Mouse (Mus musculus): ENCODE data around the gene Ugt1a2. TPM values are rescaled to one million over a fixed set of nuclear protein-coding genes. Genes with fewer than 3 reads are reported as not detected.

Ugt1a2 gene
- polyA plus RNA-seq, 1 experiment: not detected

DNA sequence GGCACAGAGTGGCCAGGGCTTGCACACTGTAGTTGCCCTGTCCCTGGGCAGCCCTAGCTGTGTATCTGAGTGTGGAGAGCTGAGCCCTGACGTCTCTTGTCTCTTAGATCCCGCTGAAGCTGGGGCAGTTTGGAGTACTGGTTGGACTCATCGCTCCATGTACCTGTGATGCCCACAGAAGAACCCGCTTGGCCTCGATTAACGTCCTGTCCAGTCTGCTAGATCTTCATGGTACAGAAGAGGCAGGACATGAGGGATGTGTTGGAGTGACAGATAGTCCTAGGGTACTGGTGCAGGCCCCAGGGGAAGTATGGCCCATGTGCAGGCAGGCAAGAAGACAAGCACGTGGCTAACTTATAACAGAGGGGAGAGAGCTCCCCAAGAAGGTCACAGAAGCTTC, 49.2 kb downstream of the Ugt1a2 start:
- H3K4me1 ChIP-seq (ENCODE audit: control insufficient read depth): no peaks in the 10 kb centered on the region
- H3K27me3 ChIP-seq (ENCODE audit: control insufficient read depth): peaks cover 2% of the 10 kb centered on the region; the same call in 1 of the 2 replicates
- H3K9me3 ChIP-seq (ENCODE audit: control insufficient read depth, low read length): peaks cover 65% of the 10 kb centered on the region
- no peak overlapping the region for H3K4me3 ChIP-seq (replicated peaks)
- TF ChIP-seq GATA1 (IDR thresholded peaks at IDR 0.05; ENCODE audit: low read length) (no peak), TAL1 (IDR thresholded peaks at IDR 0.05; ENCODE audit: low read length) (no peak)
- no peaks in the 10 kb centered on the region for H3K36me3 ChIP-seq (ENCODE audit: control insufficient read depth)

DNA sequence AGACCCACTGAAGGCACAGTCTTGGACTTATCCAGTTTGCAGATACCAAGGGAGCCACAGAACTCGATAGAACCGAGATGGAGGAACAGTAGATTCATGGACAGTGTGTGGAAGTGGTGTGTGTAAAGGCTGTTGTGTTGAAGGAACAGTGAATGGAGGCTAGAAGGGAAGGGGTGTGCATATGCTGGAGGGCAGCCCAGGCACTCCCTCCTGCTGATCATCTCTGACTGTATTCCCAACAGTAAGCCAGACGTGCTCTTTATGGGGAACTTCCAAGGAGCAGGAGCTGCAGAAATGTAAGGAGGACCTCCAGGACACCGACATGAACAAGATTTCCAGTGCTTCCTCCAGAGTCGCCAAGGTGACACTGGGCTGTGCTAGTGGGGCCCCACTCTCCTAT, 49.6 kb downstream of the Ugt1a2 start:
- TF ChIP-seq TAL1 (IDR thresholded peaks at IDR 0.05; ENCODE audit: low read length) (no peak), GATA1 (IDR thresholded peaks at IDR 0.05; ENCODE audit: low read length) (no peak)
- Histone ChIP-seq H3K27me3 (ENCODE audit: control insufficient read depth) (peaks cover 2% of the 10 kb centered on the region; the same call in 1 of the 2 replicates), H3K9me3 (ENCODE audit: control insufficient read depth, low read length) (peaks cover 66% of the 10 kb centered on the region), H3K36me3 (ENCODE audit: control insufficient read depth) (no peaks in the 10 kb centered on the region), H3K4me1 (ENCODE audit: control insufficient read depth) (no peaks in the 10 kb centered on the region), H3K4me3 (replicated peaks) (no peak overlapping the region)

GRCm38 (mm10) chr1:88253106-88253505, 52.7 kb downstream of the Ugt1a2 start:
- H3K27me3 ChIP-seq (ENCODE audit: control insufficient read depth): 0 out of 2 replicates have a peak, but pooled peaks cover 2% of the 10 kb centered on the region
- TF ChIP-seq TAL1 (IDR thresholded peaks at IDR 0.05; ENCODE audit: low read length): no peak
- peaks cover 60% of the 10 kb centered on the region for H3K9me3 ChIP-seq (ENCODE audit: control insufficient read depth, low read length)
- H3K4me1 ChIP-seq (ENCODE audit: control insufficient read depth): no peaks in the 10 kb centered on the region
- no peak overlapping the region for H3K4me3 ChIP-seq (replicated peaks)
- H3K36me3 ChIP-seq (ENCODE audit: control insufficient read depth): no peaks in the 10 kb centered on the region

GRCm38 (mm10) chr1:88253540-88253939, 53.1 kb downstream of the Ugt1a2 start:
- no peak overlapping the region for H3K4me3 ChIP-seq (replicated peaks)
- 0 out of 2 replicates have a peak, but pooled peaks cover 2% of the 10 kb centered on the region for H3K27me3 ChIP-seq (ENCODE audit: control insufficient read depth)
- no peaks in the 10 kb centered on the region for H3K4me1 ChIP-seq (ENCODE audit: control insufficient read depth)
- H3K36me3 ChIP-seq (ENCODE audit: control insufficient read depth): no peaks in the 10 kb centered on the region
- TF ChIP-seq GATA1 (IDR thresholded peaks at IDR 0.05; ENCODE audit: low read length) (no peak), TAL1 (IDR thresholded peaks at IDR 0.05; ENCODE audit: low read length) (no peak)
- peaks cover 55% of the 10 kb centered on the region for H3K9me3 ChIP-seq (ENCODE audit: control insufficient read depth, low read length)

DNA sequence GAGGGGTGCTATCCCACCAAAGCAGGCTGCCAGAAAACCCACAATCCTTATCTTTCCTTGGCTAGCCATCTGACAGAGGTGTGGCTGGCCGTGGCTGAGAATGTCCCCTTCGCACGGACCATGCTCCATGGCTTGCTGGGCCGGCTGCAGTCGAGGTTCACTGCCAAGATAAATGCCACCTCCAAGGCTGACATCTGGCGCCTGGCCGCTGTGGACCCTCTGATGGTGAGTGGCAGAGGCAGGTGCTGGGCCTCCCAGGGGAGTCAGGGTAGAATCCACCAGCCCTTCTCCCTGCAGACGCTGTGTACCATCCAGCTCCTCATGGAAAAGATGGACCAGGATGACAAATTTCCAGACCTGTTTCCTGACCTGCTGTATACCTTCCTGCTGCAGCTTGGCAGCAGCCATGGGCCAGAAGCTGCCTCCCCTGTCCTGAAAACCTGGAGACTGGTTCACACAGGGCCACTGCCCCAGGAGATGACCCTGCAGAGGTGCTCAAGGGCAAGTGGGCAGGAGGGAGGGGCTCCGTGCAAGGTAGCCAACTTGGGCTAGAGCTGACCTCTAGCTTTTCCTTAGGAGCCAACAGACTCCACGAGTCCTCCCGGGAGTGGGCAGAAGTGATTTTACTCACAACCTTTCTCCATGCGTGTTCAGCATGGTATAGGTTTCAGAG, 54.5 kb downstream of the Ugt1a2 start:
- TF ChIP-seq TAL1 (IDR thresholded peaks at IDR 0.05; ENCODE audit: low read length): no peak
- no peak for TF ChIP-seq GATA1 (IDR thresholded peaks at IDR 0.05; ENCODE audit: low read length)
- Histone ChIP-seq H3K4me1 (ENCODE audit: control insufficient read depth) (peaks cover 7% of the 10 kb centered on the region), H3K27me3 (ENCODE audit: control insufficient read depth) (0 out of 2 replicates have a peak, but pooled peaks cover 2% of the 10 kb centered on the region), H3K4me3 (replicated peaks) (no peak overlapping the region), H3K36me3 (ENCODE audit: control insufficient read depth) (peaks cover 8% of the 10 kb centered on the region), H3K9me3 (ENCODE audit: control insufficient read depth, low read length) (peaks cover 42% of the 10 kb centered on the region)

GRCm38 (mm10) chr1:88255466-88255857, 55.1 kb downstream of the Ugt1a2 start:
- TF ChIP-seq GATA1 (IDR thresholded peaks at IDR 0.05; ENCODE audit: low read length) (no peak), TAL1 (IDR thresholded peaks at IDR 0.05; ENCODE audit: low read length) (no peak)
- Histone ChIP-seq H3K4me1 (ENCODE audit: control insufficient read depth) (peaks cover 9% of the 10 kb centered on the region), H3K36me3 (ENCODE audit: control insufficient read depth) (peaks cover 14% of the 10 kb centered on the region), H3K4me3 (replicated peaks) (no peak overlapping the region), H3K9me3 (ENCODE audit: control insufficient read depth, low read length) (peaks cover 37% of the 10 kb centered on the region), H3K27me3 (ENCODE audit: control insufficient read depth) (0 out of 2 replicates have a peak, but pooled peaks cover 2% of the 10 kb centered on the region)

GRCm38 (mm10) chr1:88255989-88256754, 55.8 kb downstream of the Ugt1a2 start:
- H3K27me3 ChIP-seq (ENCODE audit: control insufficient read depth): 0 out of 2 replicates have a peak, but pooled peaks cover 2% of the 10 kb centered on the region
- H3K4me1 ChIP-seq (ENCODE audit: control insufficient read depth): peaks cover 13% of the 10 kb centered on the region
- H3K36me3 ChIP-seq (ENCODE audit: control insufficient read depth): peaks cover 21% of the 10 kb centered on the region
- no peak overlapping the region for H3K4me3 ChIP-seq (replicated peaks)
- H3K9me3 ChIP-seq (ENCODE audit: control insufficient read depth, low read length): peaks cover 34% of the 10 kb centered on the region
- no peak for TF ChIP-seq TAL1 (IDR thresholded peaks at IDR 0.05; ENCODE audit: low read length)
- TF ChIP-seq GATA1 (IDR thresholded peaks at IDR 0.05; ENCODE audit: low read length): no peak; the same call in 1 of the 2 replicates

- TF ChIP-seq TAL1 (IDR thresholded peaks at IDR 0.05; ENCODE audit: low read length) (no peak), GATA1 (IDR thresholded peaks at IDR 0.05; ENCODE audit: low read length) (no peak)
- peaks cover 21% of the 10 kb centered on the region for H3K4me1 ChIP-seq (ENCODE audit: control insufficient read depth)
- peaks cover 30% of the 10 kb centered on the region for H3K36me3 ChIP-seq (ENCODE audit: control insufficient read depth)
- no peak overlapping the region for H3K4me3 ChIP-seq (replicated peaks)
- H3K27me3 ChIP-seq (ENCODE audit: control insufficient read depth): 0 out of 2 replicates have a peak, but pooled peaks cover 2% of the 10 kb centered on the region
- peaks cover 33% of the 10 kb centered on the region for H3K9me3 ChIP-seq (ENCODE audit: control insufficient read depth, low read length)
These were observed 56.7 kb downstream of the Ugt1a2 start for GRCm38 (mm10) chr1:88256886-88257663.
